Mouse (Mus musculus) bone marrow, adult 2 months (tissue): ENCODE measurements around the gene Lrrtm4. TPM values are rescaled to one million over a fixed set of nuclear protein-coding genes. Genes with fewer than 3 reads are reported as not detected.

Experiments used
- H3K27ac ChIP-seq: fragments of 200-500 bp; 2 replicates; pipeline ENCODE4 v1.5.1; 2012; ENCODE audit warnings: low read depth, mild to moderate bottlenecking, control low read depth, inconsistent platforms, low read length; ENCODE audit not compliant: control insufficient read depth, poor library complexity, insufficient read depth
- H3K4me1 ChIP-seq: fragments of 200-500 bp; 2 replicates; pipeline ENCODE4 v1.6.1; 2011; ENCODE audit warnings: low read length; ENCODE audit not compliant: control insufficient read depth, insufficient read depth
- H3K4me3 ChIP-seq: fragments of 200-500 bp; replicated peaks from 2 replicates; pipeline ENCODE3; 2011; ENCODE audit warnings: mild to moderate bottlenecking, low read depth, low read length, control low read depth; ENCODE audit not compliant: control insufficient read depth
- CTCF ChIP-seq: fragments of 200-500 bp; IDR thresholded peaks from 2 replicates; pipeline ENCODE4 v1.5.1; 2011; ENCODE audit warnings: low read length, control low read depth; ENCODE audit not compliant: control insufficient read depth, insufficient read depth
- POLR2A ChIP-seq: fragments of 200-500 bp; IDR thresholded peaks from 2 replicates; pipeline ENCODE4 v1.6.1; 2011; ENCODE audit warnings: low read depth, mild to moderate bottlenecking, control low read depth, low read length, borderline replicate concordance; ENCODE audit not compliant: control insufficient read depth
- WGBS: fragments of 180-500 bp; shearing (Covaris S2); methylation state at CpG from one replicate; pipeline ENCODE4 v1.1.7; 2018; 5-methylcytosine and 5-hydroxymethylcytosine counted together
- polyA plus RNA-seq: library from polyadenylated mRNA; stranded (reverse); fragments of >200 nt; gene quantifications from 2 replicates; pipeline ENCODE4 v1.2.4, GENCODE M21; 2011; ENCODE audit warnings: low replicate concordance; ENCODE audit not compliant: missing spikeins, insufficient read depth, insufficient read length

Lrrtm4 gene
- polyA plus RNA-seq, 1 experiment, result not detected

GRCm38 (mm10) chr6:80261595-80261994 lies 242.9 kb downstream of the Lrrtm4 start:
- TF ChIP-seq CTCF (no peak), POLR2A (no peak)
- 50% methylated on average over 1 of the region's 1 CpGs for WGBS
- Histone ChIP-seq H3K27ac (no peak overlapping the region), H3K4me1 (no peaks in the 10 kb centered on the region), H3K4me3 (no peak overlapping the region)

GRCm38 (mm10) chr6:80263972-80264371 lies 245.3 kb downstream of the Lrrtm4 start:
- Histone ChIP-seq H3K4me1 (no peaks in the 10 kb centered on the region), H3K4me3 (no peak overlapping the region), H3K27ac (no peak overlapping the region)
- no peak for TF ChIP-seq CTCF
- no peak for TF ChIP-seq POLR2A
- WGBS, result 71% methylated on average over 4 of the region's 4 CpGs

GRCm38 (mm10) chr6:80264584-80264983 lies 245.9 kb downstream of the Lrrtm4 start:
- Histone ChIP-seq H3K4me3 (no peak overlapping the region), H3K4me1 (no peaks in the 10 kb centered on the region), H3K27ac (no peak overlapping the region)
- TF ChIP-seq POLR2A, result no peak
- no peak for TF ChIP-seq CTCF

DNA sequence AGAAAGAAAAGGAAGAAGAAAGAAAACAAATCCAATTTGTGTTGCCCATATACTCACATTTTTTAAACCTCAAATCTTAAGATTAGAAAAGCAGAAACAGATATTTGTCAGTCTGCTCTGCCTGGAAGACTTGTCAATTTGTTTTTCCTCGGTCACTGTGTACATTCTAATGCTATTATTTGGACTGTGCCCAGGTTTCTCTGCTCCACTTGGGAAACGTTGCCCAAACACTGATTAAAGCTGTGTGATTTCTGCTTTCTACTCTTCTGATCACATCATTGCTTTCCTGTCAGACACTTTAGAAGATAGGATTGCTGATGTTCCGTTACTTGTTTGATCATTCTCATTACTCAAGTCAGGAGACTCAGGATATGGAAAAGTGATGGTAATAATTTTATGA lies 247.1 kb downstream of the Lrrtm4 start:
- TF ChIP-seq CTCF (no peak), POLR2A (no peak)
- no peaks in the 10 kb centered on the region for H3K4me1 ChIP-seq
- no peak overlapping the region for H3K27ac ChIP-seq
- WGBS, result 74% methylated on average over 3 of the region's 3 CpGs
- H3K4me3 ChIP-seq, result no peak overlapping the region

DNA sequence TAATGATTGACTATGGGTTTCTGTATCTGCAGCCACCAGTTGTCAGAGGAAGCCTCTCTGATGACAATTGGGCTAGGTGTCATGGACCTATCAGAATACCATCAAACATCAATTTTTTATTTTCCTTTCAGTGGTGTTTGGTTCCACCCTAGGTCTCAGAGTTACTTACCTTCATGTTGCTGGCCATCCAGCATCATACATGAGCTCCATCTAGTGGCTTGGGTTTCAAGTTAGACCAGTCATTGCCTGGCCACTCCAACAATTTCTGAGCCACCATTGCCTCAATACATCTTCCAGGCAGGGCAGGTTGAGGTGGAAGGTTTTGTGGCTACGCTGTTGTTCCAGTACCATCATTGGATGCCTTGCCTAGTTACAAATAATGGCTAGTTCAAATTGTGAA lies 268.3 kb downstream of the Lrrtm4 start:
- no peak overlapping the region for H3K27ac ChIP-seq
- H3K4me1 ChIP-seq, result no peaks in the 10 kb centered on the region
- H3K4me3 ChIP-seq, result no peak overlapping the region
- no peak for TF ChIP-seq POLR2A
- no peak for TF ChIP-seq CTCF
- WGBS, result 79% methylated on average over 1 of the region's 1 CpGs

DNA sequence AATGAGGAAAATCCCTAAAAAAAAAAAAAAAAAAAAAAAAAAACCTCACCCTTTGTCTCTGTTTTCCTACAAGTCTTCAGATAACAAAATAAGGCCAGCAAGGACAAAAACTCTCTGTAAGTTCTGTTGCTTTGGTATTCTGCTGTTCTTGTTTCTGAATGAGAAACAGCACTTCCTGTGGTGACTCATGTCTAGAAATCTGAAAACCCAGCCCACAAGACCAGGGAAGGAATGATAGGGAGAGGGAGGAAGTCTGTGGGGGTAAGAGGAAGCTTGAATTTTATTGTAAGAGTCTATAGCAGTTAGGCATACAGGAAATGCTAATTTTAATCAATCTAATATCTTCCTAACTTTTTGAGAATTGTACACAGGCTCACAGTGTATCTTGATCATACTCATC lies 283.2 kb downstream of the Lrrtm4 start:
- Histone ChIP-seq H3K4me3 (no peak overlapping the region), H3K4me1 (no peaks in the 10 kb centered on the region), H3K27ac (no peak overlapping the region)
- TF ChIP-seq CTCF, result no peak

DNA sequence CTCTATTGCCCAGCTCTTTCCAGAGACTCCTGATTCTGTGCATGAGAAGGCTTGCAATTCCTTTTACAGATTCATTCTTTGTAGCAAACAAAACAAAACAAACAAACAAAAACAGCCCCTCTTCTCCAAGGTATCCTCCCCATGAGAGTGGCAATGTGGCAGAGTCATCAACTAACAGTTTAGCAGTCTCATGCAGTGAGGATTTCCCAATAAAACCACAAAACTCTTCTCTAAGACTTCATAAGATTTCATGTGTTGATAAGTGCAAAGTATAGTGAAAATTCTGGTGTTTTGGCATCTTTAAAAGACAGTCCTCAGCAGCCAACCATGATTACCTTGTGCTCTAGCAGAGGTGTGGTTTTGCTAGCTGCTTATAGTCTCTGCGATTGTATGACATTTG lies 284.9 kb downstream of the Lrrtm4 start:
- H3K4me1 ChIP-seq, result no peaks in the 10 kb centered on the region
- WGBS, result 19% methylated on average over 1 of the region's 1 CpGs
- TF ChIP-seq POLR2A, result no peak
- TF ChIP-seq CTCF, result no peak
- H3K27ac ChIP-seq, result no peak overlapping the region
- H3K4me3 ChIP-seq, result no peak overlapping the region

- Histone ChIP-seq H3K4me3 (no peak overlapping the region), H3K4me1 (no peaks in the 10 kb centered on the region), H3K27ac (no peak overlapping the region)
- TF ChIP-seq POLR2A (no peak), CTCF (no peak)
- 48% methylated on average over 3 of the region's 3 CpGs for WGBS
These were observed 309.7 kb downstream of the Lrrtm4 start for GRCm38 (mm10) chr6:80328391-80328790.

- TF ChIP-seq POLR2A, result no peak
- no peak for TF ChIP-seq CTCF
- Histone ChIP-seq H3K4me3 (no peak overlapping the region), H3K4me1 (no peaks in the 10 kb centered on the region), H3K27ac (no peak overlapping the region)
- 72% methylated on average over 3 of the region's 3 CpGs for WGBS
These were observed 313.1 kb downstream of the Lrrtm4 start for GRCm38 (mm10) chr6:80331751-80332150.
